Mouse (Mus musculus): ENCODE measurements around the gene Tufm.
A peak's percentile ranks its signal among the peaks of the same experiment; 100 is the strongest.

DNA sequence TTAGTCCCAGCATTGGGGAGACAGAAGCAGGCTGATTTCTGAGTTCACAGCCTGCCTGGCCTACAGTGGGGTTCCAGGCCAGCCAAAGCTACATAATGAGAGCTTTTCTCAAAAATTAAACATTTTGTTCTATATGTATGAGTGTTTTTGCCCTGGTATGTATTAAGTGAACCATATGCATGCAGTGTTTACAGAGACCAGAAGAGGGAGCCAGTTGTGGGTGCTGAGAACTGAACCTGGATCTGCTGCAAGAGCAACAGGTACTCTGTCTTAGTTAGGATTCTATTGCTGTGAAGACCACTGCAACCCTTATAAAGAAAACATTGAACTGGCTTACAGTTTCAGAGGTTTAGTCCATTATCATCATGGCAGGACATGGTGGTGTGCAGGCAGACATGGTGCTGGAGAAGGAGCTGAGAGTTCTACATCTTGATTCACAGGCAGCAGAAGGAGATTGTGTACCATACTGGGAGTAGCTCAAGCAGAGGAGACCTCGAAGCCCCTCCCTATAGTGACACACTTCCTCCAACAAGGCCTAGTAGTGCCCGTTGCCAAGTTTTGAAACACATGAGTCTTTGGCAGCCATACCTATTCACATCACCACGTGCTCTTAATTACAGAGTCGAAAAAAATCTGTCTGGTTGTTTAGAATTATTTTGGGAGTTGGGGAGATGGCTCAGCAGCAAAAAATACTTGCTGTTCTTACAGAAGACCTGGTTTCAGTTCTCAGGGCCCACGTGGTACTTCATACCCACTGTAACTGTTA lies 50.8 kb downstream of the Tufm start:
- TF ChIP-seq POLR2A (IDR thresholded peaks at IDR 0.05; ENCODE audit: low read depth, low read length) (no peak), CTCF (IDR thresholded peaks at IDR 0.05; ENCODE audit: extremely low read depth, insufficient read length, insufficient replicate concordance, low read depth, low read length) (peak; percentile 4; the same call in 1 of the 2 replicates)

Measured in small intestine, adult 2 months (tissue).